Mouse (Mus musculus) heart, postnatal 4 days (tissue): Measurements from ENCODE around the gene Tbx3. TPM values are rescaled to one million over a fixed set of nuclear protein-coding genes. Genes with fewer than 3 reads are reported as not detected.
A peak's percentile ranks its signal among the peaks of the same experiment; 100 is the strongest.

ENCODE experiments used
- DNase-seq: peaks from one replicate; pipeline ENCODE4 v3.0.0; 2021
- total RNA-seq, 2 experiments: library from RNA; stranded (reverse); gene quantifications; 2 replicates each; pipeline ENCODE4 v1.2.3; 2021

The Tbx3 gene
- total RNA-seq, 2 experiments from 2014 or later: 14.4 to 15.8 TPM

- no peak for DNase-seq
Measured at GRCm38 (mm10) chr5:119680329-119681010, 10.0 kb downstream of the Tbx3 start.

- DNase-seq: no peak
Measured at GRCm38 (mm10) chr5:119681011-119681832, 10.8 kb downstream of the Tbx3 start.

DNA sequence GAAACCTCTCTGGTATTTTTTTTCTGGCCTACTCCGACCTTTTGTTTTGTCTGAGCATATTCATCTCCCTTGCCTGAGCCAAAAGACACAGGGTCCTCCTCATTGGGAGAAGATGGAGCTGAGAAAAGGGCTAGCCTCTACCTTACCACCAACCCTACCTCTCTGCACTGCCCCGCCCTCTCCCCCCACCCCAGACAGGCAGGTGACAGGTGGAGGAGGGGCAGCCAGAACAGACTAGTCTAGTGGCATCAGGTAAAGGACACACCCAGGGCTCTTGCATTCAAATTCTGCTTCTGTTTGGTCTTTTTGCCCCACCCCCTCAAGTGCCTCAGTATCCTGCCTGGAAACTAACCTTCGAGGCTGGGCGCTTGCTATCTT lies 11.4 kb downstream of the Tbx3 start:
- no peak for DNase-seq

- peak; percentile 34 for DNase-seq
Measured at GRCm38 (mm10) chr5:119682646-119683515, 12.4 kb downstream of the Tbx3 start.

DNA sequence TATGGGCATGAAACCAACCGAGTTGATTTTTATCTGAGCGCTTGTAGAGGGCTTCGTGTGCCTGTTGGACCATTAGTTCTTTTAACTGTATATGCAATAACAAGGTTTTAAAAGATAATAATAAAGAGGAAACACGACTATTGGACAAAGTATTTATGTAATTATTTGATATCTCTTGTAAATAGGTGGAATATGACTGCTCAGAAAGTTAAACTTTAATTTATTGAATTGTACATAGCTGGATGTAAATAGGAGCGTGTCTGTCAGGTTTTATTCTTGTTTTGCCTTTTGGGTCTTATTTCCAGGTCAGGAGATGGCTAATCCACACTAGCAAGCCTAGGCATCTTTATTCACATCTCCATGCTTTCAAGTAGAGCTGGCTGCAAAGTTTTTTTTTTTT lies 13.4 kb downstream of the Tbx3 start:
- DNase-seq: no peak

DNA sequence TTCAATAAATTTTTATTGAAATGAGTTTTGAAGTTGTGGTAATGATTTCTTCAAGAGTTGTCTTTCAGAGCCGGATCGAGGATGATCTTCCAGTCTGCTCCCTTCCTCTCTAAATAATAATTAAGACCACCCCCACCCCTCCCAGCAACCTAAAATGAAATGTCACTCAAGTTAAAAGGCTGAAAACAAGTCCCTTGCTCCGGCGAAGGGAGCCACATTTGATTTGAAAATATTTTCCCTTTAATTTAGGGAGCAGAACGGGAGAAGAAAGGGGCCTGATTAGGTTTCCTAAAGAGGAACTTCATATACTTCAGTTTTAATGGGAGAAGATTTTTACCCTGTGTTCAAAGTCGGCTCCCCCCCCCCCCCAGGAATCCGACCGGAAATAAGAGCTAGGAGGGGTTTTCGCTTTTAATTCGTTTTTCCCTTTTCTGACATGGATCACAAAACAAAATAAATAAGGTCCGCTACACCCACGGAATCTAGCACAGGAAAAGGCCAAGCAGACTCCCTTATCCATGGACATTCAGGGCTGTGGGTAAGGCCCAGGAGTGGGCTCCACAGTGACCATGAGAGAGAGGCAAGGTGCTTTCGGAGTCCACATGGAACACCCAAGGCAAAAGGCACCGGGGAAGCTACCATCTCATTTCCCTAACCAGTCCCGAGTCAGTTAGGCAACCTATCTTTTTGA lies 14.4 kb downstream of the Tbx3 start:
- no peak for DNase-seq

DNA sequence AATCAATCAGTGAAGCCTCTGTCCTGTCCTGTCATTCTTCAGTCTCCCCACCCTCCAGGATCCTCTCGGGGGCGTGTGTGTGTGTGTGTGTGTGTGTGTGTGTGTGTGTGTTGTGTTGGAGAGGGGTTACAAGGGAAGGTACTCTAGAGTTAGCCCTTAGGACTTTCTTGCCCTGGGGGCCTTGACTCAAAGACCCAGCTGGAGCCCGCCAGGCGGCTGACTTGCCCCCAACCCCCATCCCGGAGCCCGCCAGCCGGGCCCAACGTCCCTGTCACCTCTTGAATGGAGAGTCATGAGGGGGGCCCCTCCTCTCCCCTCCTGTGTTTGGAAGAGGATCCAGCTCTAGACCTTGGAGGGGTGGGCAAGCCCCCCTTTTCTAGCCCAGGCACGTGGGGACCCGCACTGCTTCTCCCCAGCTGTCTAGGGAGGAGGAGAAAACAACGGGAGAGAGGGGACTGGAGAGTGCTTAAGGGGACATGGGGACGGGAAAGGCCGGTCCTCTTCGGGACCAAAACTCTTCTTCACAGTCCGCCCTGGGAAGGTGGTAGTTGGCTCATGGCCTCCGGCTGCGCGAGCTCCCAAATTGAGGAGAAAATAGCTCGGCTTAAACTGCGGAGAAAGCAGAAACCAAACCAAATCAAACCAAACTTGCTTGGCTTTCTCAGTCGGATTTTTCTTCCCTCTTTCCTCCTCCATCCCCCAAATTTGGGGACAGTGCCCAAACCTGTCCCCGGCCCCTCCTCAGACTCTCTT lies 15.2 kb downstream of the Tbx3 start:
- DNase-seq: no peak

DNA sequence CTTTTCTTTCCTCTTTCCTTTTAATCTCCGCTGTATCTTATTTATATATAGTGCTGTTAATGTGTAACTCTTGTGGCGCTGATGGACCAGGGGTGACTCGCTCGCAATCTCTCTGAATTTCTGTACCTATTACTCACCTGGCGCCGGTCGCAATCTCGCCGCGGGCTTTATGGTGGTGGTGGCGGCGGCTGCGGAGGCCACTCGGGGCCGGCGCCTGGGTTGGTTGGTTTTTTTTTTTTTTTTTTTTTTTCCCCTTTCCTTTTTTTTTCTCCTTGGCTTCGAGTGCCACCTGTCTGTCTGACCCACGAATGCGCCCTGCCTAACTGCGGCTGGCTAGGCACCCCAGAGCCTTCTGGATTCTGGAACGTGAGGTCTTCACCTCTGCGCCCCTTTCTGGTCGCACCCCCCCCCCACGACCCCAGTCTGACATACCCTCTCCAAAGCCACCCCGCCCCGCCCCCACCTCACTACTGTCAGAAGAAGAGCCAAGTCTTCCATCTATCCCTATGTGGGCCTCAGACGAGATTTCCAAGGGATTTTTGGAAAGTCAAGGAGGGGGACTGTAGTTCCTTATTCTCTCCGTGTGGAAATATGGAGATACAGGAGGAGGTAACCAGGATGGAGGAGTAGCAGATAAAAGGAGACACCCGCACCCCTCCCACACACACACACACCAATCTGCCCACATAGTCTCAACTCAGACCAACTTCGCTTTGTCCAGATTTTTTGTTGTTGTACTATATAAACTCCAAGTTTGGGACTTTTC lies 15.9 kb downstream of the Tbx3 start:
- peak; percentile 54 for DNase-seq

DNA sequence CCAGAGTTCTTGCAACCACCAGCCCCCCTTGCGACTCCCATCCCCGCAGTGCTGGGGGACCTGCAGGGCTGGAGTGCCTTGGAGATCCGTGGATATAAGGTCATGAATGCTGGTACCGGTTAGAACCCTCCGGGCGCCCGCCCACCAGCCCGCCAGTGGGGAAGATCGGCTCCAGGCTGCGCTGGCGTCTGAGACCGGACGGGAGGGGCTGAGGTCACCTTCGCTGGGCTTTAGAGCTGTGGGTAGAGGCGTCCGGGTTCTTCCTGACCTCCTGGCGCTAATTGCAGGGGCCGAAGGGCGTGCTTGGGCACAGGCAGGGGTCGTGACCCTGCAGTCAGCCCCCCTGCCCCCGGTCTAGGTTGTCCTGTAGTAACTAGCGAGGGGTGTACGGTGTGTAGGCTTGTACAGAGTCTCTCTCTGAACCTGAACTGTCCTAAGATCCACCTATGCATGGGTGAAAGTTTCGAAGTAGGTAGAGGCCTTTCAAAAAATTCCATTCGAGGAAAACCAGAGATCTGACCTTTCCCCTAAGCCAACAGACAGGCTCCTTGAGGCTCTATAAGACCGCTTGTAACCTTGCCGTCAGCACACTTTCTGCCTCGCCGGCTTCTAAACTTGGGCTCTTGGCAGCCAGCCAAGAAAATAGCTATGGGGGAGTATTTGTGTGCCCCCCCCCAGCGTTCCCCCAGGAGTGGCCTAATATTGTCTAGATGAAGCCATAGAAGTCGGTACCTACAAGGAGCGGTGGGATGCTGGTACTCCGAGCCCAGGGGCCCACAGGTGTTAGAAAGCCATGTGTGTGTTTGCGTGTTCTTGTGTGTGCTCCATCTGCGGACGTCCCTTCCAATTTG lies 16.8 kb downstream of the Tbx3 start:
- DNase-seq: no peak

- DNase-seq: no peak
Measured at GRCm38 (mm10) chr5:119687856-119688206, 17.4 kb downstream of the Tbx3 start.

- DNase-seq: no peak
Measured at GRCm38 (mm10) chr5:119688306-119688705, 17.8 kb downstream of the Tbx3 start.

GRCm38 (mm10) chr5:119688914-119689420 lies 18.5 kb downstream of the Tbx3 start:
- no peak for DNase-seq

DNA sequence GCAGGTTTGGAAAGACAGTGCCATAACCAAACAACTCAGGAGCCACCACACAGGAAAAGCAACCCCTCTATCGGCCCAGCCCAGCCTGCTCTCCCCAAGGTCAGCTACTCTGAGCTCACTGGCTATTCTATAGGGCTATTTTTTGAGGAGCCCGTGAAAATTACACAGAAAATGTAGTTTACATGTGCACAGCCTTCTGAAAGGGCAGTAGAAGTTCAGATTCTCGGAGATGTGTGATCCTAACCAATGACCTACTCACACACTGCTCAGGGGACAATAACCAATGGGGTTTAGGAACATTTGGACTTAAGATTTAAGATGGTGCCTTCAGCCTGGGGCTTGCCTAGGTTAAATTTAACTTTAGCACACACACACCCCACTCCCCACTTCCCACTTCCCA lies 19.0 kb downstream of the Tbx3 start:
- DNase-seq: no peak

GRCm38 (mm10) chr5:119691075-119691474 lies 20.6 kb downstream of the Tbx3 start:
- DNase-seq: peak; percentile 85

DNA sequence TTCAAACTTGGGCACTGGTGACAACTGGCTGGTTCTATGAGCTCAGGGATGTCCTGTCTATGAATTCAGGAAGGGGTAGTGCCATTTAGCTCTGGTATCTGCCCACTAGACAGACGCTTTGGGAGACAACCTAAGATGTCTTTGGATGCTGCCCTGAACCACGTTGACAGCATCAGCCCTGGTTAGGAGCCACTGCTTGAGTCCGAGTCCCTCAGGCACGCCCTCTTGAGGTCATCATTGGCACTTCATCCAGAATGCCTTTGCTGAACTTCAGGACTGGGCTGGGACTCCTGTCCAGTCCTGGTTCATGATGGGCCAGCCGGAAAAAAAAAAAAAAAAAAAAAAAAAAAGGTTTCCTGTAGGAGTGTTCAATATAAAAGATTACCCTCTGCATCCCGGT lies 22.0 kb downstream of the Tbx3 start:
- DNase-seq: no peak

DNA sequence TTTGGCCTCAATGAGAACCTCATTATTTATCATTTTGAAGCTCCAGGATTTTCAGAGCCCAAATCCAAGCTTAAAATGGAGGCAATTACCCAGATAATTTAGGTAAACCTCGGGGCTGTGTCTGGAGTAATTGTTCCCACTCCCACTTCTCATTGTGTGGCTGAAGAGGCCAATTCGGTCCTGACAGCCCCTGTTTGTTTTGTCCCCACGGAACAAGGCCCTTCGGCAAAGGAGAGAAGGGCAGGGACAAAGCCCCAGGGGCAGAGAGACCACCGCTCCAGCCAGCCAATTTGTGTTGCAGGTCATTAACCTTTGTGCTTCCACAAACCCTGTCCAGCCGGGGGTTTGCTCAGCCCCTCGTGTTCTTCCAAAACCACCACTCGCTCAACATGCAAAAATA lies 24.4 kb downstream of the Tbx3 start:
- no peak for DNase-seq

DNA sequence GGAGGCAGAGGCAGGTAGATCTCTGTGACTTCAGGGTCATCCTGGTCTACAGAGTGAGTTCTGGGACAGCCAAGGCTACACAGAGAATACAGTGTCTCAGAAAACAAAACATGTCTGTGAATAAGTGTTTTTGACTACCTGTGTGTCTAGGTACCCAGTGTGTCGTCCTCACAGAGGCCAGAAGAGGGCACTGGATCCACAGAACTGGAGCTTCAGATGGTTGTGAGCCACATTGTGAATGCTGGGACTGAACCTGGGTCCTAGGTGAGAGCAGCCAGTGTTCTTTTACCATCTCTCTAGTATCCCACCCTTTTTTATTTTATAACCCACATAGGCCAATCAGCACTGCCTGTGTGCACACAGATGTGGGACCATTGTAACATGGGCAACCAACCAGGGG lies 32.6 kb downstream of the Tbx3 start:
- DNase-seq: no peak

DNA sequence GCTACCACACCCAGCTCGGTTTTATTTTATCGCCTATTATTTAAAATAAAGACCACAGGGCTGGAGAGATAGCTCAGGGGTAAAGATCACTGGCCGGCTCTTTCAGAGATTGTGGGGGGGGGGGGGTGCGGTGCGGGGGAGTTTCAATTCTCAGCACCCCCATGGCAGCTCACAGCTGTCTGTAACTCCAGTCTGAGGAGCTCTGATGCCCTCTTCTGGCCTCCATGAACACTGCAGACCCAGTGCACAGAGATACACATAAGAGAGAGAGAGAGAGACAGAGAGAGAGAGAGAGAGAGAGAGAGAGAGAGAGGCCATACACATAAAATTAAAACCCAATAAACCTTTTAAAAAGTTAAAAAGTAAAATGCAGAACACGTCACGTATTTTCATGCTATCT lies 34.4 kb downstream of the Tbx3 start:
- DNase-seq: no peak

DNA sequence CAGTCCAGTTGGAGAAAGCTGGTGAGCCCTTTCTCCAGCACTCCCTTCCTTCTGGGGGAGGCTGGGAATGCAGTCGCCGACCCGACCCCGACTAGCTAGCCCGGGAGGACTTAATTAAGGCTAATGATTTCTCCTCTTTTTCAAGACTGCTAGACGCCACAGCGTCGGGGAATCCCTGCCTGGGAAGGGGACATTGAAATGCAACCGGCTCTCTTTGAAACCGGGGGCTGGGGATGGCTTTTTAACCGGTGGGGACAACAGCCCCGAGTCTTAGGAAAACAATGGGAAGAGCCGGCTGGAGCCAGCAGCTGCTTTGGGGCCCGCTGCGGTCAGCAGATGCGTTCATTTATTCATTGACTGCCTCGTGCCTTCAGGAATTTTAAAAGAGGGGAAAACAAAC lies 36.0 kb downstream of the Tbx3 start:
- DNase-seq: no peak
